Mouse (Mus musculus): ENCODE measurements at regions not wholly inside any gene's neighbourhood (a gene's known extent, or its start where the extent isn't known, plus 50 kb on each side); places are given as distances from the start of the nearest gene placed in this dataset.
"Not testable (repeated sequence)": the region's sequence is repeated elsewhere in the genome, so short reads cannot be mapped to it uniquely, and the experiment has no call there.

GRCm38 (mm10) chr6:106991586-106991985, 191.7 kb upstream of the Crbn start:
- DNase-seq (ENCODE audit: low spot score in 2 of 2): peak in 1 of 2 experiments; percentile 25
- intact Hi-C loops (cut with DNase I): no loop called here

- DNase-seq (ENCODE audit: low spot score in 2 of 2): no peak
- intact Hi-C loops (cut with DNase I): no loop called here
Measured at GRCm38 (mm10) chr6:107004406-107005120, 204.7 kb upstream of the Crbn start.

- intact Hi-C loops (cut with DNase I): no loop called here
- no peak for DNase-seq (ENCODE audit: low spot score in 2 of 2)
Measured at GRCm38 (mm10) chr6:107010785-107011184, 210.9 kb upstream of the Crbn start.

- no peak for DNase-seq (ENCODE audit: low spot score in 2 of 2)
- intact Hi-C loops (cut with DNase I): no loop called here
Measured at GRCm38 (mm10) chr6:107012938-107013511, 213.1 kb upstream of the Crbn start.

- intact Hi-C loops (cut with DNase I): no loop called here
- DNase-seq (ENCODE audit: low spot score in 2 of 2): no peak
Measured at GRCm38 (mm10) chr6:107019126-107019525, 219.2 kb upstream of the Crbn start.

- intact Hi-C loops (cut with DNase I): no loop called here
- DNase-seq (ENCODE audit: low spot score in 2 of 2): peak in 1 of 2 experiments; percentile 8
Measured at GRCm38 (mm10) chr6:107045177-107045576, 245.3 kb upstream of the Crbn start.

- intact Hi-C loops (cut with DNase I): no loop called here
- DNase-seq (ENCODE audit: low spot score in 2 of 2): no peak
Measured at GRCm38 (mm10) chr6:107051604-107052003, 251.7 kb upstream of the Crbn start.

GRCm38 (mm10) chr6:107052180-107052579, 252.3 kb upstream of the Crbn start:
- intact Hi-C loops (cut with DNase I): no loop called here
- DNase-seq (ENCODE audit: low spot score in 2 of 2): no peak

- no peak for DNase-seq (ENCODE audit: low spot score in 2 of 2)
- intact Hi-C loops (cut with DNase I): no loop called here
Measured at GRCm38 (mm10) chr6:107059001-107059765, 259.3 kb upstream of the Crbn start.

GRCm38 (mm10) chr6:107062886-107063565, 263.1 kb upstream of the Crbn start:
- DNase-seq (ENCODE audit: low spot score in 2 of 2): no peak
- intact Hi-C loops (cut with DNase I): no loop called here

- DNase-seq (ENCODE audit: low spot score in 2 of 2): no peak
- intact Hi-C loops (cut with DNase I): no loop called here
Measured at GRCm38 (mm10) chr6:107070441-107070840, 270.6 kb upstream of the Crbn start.

GRCm38 (mm10) chr6:107092600-107092999, 292.7 kb upstream of the Crbn start:
- no peak for DNase-seq (ENCODE audit: low spot score in 2 of 2)
- intact Hi-C loops (cut with DNase I): no loop called here

GRCm38 (mm10) chr6:107128716-107129115, 328.8 kb upstream of the Crbn start:
- intact Hi-C loops (cut with DNase I): no loop called here
- peak in 1 of 2 experiments; percentile 15 for DNase-seq (ENCODE audit: low spot score in 2 of 2)

GRCm38 (mm10) chr6:107167736-107168491, 361.7 kb upstream of the Lrrn1 start:
- no peak for DNase-seq (ENCODE audit: low spot score in 2 of 2)
- intact Hi-C loops (cut with DNase I): no loop called here

- DNase-seq (ENCODE audit: low spot score in 2 of 2): no peak
- intact Hi-C loops (cut with DNase I): no loop called here
Measured at GRCm38 (mm10) chr6:107218309-107218708, 311.3 kb upstream of the Lrrn1 start.

- no peak for DNase-seq (ENCODE audit: low spot score in 2 of 2)
- intact Hi-C loops (cut with DNase I): no loop called here
Measured at GRCm38 (mm10) chr6:107218721-107219120, 310.8 kb upstream of the Lrrn1 start.

GRCm38 (mm10) chr6:107222602-107223001, 307.0 kb upstream of the Lrrn1 start:
- DNase-seq (ENCODE audit: low spot score in 2 of 2): peak in 1 of 2 experiments; percentile 29

GRCm38 (mm10) chr6:107229843-107230242, 299.7 kb upstream of the Lrrn1 start:
- intact Hi-C loops (cut with DNase I); DNase-seq (ENCODE audit: low spot score in 2 of 2): not testable (repeated sequence)

More at GRCm38 (mm10) chr6:107222602-107223001, 307.0 kb upstream of the Lrrn1 start:
- intact Hi-C loops (cut with DNase I): no loop called here

- DNase-seq (ENCODE audit: low spot score in 2 of 2): no peak
- intact Hi-C loops (cut with DNase I): no loop called here
Measured at GRCm38 (mm10) chr6:107237692-107238091, 291.9 kb upstream of the Lrrn1 start.

All from left cerebral cortex, postnatal 14 days (tissue).